Mouse (Mus musculus): ENCODE measurements around the gene Wdr20. TPM values are rescaled to one million over a fixed set of nuclear protein-coding genes. Genes with fewer than 3 reads are reported as not detected.

The Wdr20 gene
- total RNA-seq, 4 experiments from 2014 or later: 13.3 to 19.9 (median 15.9) TPM

GRCm38 (mm10) chr12:110777853-110778252 lies 40.1 kb downstream of the Wdr20 start:
- no peak for DNase-seq (ENCODE audit: low spot score in 2 of 2)

- DNase-seq (ENCODE audit: low spot score in 2 of 2): no peak
Observed at GRCm38 (mm10) chr12:110779296-110779695, 41.6 kb downstream of the Wdr20 start.

- no peak for DNase-seq (ENCODE audit: low spot score in 2 of 2)
Observed at GRCm38 (mm10) chr12:110781181-110781580, 43.4 kb downstream of the Wdr20 start.

- DNase-seq (ENCODE audit: low spot score in 2 of 2): no peak
Observed at GRCm38 (mm10) chr12:110782278-110782677, 44.5 kb downstream of the Wdr20 start.

- DNase-seq (ENCODE audit: low spot score in 2 of 2): no peak
Observed at GRCm38 (mm10) chr12:110784211-110784610, 46.5 kb downstream of the Wdr20 start.

GRCm38 (mm10) chr12:110786243-110786642 lies 48.5 kb downstream of the Wdr20 start:
- DNase-seq (ENCODE audit: low spot score in 2 of 2): peak; percentile 18 to 26

- DNase-seq (ENCODE audit: low spot score in 2 of 2): no peak
Observed at GRCm38 (mm10) chr12:110790580-110790979, 52.8 kb downstream of the Wdr20 start.

- DNase-seq (ENCODE audit: low spot score in 2 of 2): no peak
Observed at GRCm38 (mm10) chr12:110791026-110791425, 53.3 kb downstream of the Wdr20 start.

- DNase-seq (ENCODE audit: low spot score in 2 of 2): no peak
Observed at GRCm38 (mm10) chr12:110795035-110795434, 57.3 kb downstream of the Wdr20 start.

- DNase-seq (ENCODE audit: low spot score in 2 of 2): no peak
Observed at GRCm38 (mm10) chr12:110796748-110797147, 59.0 kb downstream of the Wdr20 start.

GRCm38 (mm10) chr12:110797202-110797601 lies 59.5 kb downstream of the Wdr20 start:
- DNase-seq (ENCODE audit: low spot score in 2 of 2): no peak

GRCm38 (mm10) chr12:110797842-110798431 lies 60.2 kb downstream of the Wdr20 start:
- DNase-seq (ENCODE audit: low spot score in 2 of 2): no peak

GRCm38 (mm10) chr12:110799226-110799625 lies 61.5 kb downstream of the Wdr20 start:
- peak in 1 of 2 experiments; percentile 20 for DNase-seq (ENCODE audit: low spot score in 2 of 2)

- no peak for DNase-seq (ENCODE audit: low spot score in 2 of 2)
Observed at GRCm38 (mm10) chr12:110801876-110802464, 64.2 kb downstream of the Wdr20 start.

- DNase-seq (ENCODE audit: low spot score in 2 of 2): no peak
Observed at GRCm38 (mm10) chr12:110802674-110803297, 65.0 kb downstream of the Wdr20 start.

GRCm38 (mm10) chr12:110804261-110804660 lies 66.5 kb downstream of the Wdr20 start:
- no peak for DNase-seq (ENCODE audit: low spot score in 2 of 2)

- peak; percentile 25 to 27 for DNase-seq (ENCODE audit: low spot score in 2 of 2)
Observed at GRCm38 (mm10) chr12:110806301-110806970, 68.7 kb downstream of the Wdr20 start.

- no peak for DNase-seq (ENCODE audit: low spot score in 2 of 2)
Observed at GRCm38 (mm10) chr12:110808430-110808829, 70.7 kb downstream of the Wdr20 start.

GRCm38 (mm10) chr12:110808848-110809247 lies 71.1 kb downstream of the Wdr20 start:
- DNase-seq (ENCODE audit: low spot score in 2 of 2): no peak

GRCm38 (mm10) chr12:110813132-110813531 lies 75.4 kb downstream of the Wdr20 start:
- DNase-seq (ENCODE audit: low spot score in 2 of 2): no peak

- no peak for DNase-seq (ENCODE audit: low spot score in 2 of 2)
Observed at GRCm38 (mm10) chr12:110813624-110814023, 75.9 kb downstream of the Wdr20 start.

GRCm38 (mm10) chr12:110814924-110815323 lies 77.2 kb downstream of the Wdr20 start:
- no peak for DNase-seq (ENCODE audit: low spot score in 2 of 2)

Measured in gastrocnemius, adult 8-10 months (tissue).